Mouse (Mus musculus): ENCODE measurements around the gene Dchs2. TPM values are rescaled to one million over a fixed set of nuclear protein-coding genes. Genes with fewer than 3 reads are reported as not detected.

Dchs2 gene
- 0.11 and 0.15 TPM in 2 replicates for polyA plus RNA-seq (2016; fragmentation: Nextera tagmentation; extraction: Ambion mirVana)

DNA sequence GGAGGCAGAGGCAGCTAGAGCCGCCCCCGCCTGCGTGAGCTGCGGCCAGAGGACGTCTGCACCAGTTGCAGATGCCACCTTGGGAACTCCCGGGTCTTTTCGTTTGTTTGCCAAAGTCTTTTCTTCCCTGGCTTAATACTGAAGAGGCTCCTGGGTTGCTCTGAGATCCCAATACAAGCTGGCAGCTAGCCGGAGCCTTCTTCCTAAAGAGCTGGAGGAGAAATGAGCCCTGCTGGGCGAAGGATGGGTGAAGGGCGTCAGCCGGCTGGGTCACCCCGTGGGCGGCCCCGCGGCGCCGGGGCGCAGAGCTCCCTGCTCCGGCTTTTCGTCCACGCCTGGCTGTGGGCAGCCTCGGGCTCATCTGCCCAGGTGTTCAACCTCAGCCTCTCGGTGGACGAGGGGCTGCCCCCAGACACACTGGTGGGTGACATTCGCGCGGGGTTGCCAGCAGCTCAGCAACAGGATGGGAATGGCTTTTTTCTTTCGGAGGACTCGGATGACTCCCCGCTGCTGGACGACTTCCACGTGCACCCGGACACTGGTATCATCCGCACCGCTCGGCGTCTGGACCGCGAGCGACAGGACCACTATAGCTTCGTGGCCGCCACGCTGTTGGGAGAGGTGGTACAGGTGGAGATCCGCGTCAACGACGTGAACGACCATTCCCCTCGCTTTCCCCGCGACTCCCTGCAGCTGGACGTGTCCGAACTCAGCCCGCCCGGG lies at the start of gene Dchs2:
Gene Dchs2, plus strand, starts transcription at position 223 of the 723 bp plus-strand sequence.
- Histone ChIP-seq H3K4me3 (peak within 1 kb of the TSS; percentile 72), H3K36me3 (no peaks in the 10 kb centered on the region), H3K27ac (ENCODE audit: poor library complexity, severe bottlenecking) (no peak within 1 kb of the TSS), H3K4me2 (peak within 1 kb of the TSS; percentile 91), H3K4me1 (replicated peaks) (peaks cover 22% of the 10 kb centered on the region), H3K9ac (peak within 1 kb of the TSS; percentile 55), H3K9me3 (replicated peaks) (no peaks in the 10 kb centered on the region), H3K27me3 (replicated peaks) (peaks cover 73% of the 10 kb centered on the region)
- 1% methylated on average over 54 of the region's 55 CpGs for WGBS
- 0 out of 2 replicates have a peak, but pooled peaks have one; percentile 19 for ATAC-seq (ENCODE audit: insufficient number of reproducible peaks, low FRiP score)

- no peak for ATAC-seq (ENCODE audit: insufficient number of reproducible peaks, low FRiP score)
- Histone ChIP-seq H3K27ac (ENCODE audit: poor library complexity, severe bottlenecking) (no peak overlapping the region), H3K36me3 (no peaks in the 10 kb centered on the region), H3K9ac (0 out of 2 replicates have a peak overlapping the region, but pooled peaks have one; percentile 17), H3K27me3 (replicated peaks) (no peaks in the 10 kb centered on the region), H3K4me2 (peak overlapping the region; percentile 75), H3K4me3 (peak overlapping the region; percentile 36), H3K9me3 (replicated peaks) (no peaks in the 10 kb centered on the region), H3K4me1 (replicated peaks) (0 out of 2 replicates have a peak, but pooled peaks cover 3% of the 10 kb centered on the region)
- WGBS = 6% methylated on average over 11 of the region's 11 CpGs
Observed at GRCm38 (mm10) chr3:83080567-83081055, 47.1 kb upstream of the Dchs2 start.

DNA sequence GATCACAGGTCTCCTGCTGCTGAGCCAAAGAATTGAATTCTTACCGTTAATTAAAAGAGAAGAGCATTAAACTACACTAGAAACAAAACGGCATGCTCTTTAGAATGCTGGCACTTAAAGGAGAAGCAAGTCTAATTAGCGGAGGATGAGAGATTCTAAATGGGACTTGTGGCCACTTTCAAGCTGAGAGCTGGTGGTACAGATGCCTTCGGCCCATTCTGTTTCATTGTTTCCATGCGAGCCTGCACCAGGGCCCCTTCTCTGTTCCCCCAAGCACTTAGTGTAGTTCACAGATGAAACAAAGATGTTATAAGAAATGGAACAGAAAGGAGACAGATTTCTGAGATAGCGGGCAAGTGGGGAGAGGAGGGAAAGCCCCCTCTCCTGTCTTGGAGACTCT lies 30.2 kb upstream of the Dchs2 start:
- Histone ChIP-seq H3K9ac (no peak overlapping the region), H3K27ac (ENCODE audit: poor library complexity, severe bottlenecking) (no peak overlapping the region), H3K4me1 (replicated peaks) (0 out of 2 replicates have a peak, but pooled peaks cover 9% of the 10 kb centered on the region), H3K4me2 (no peak overlapping the region), H3K27me3 (replicated peaks) (0 out of 2 replicates have a peak, but pooled peaks cover 3% of the 10 kb centered on the region), H3K4me3 (no peak overlapping the region), H3K36me3 (no peaks in the 10 kb centered on the region), H3K9me3 (replicated peaks) (no peaks in the 10 kb centered on the region)
- 77% methylated on average over 6 of the region's 6 CpGs for WGBS
- no peak for ATAC-seq (ENCODE audit: insufficient number of reproducible peaks, low FRiP score)

GRCm38 (mm10) chr3:83098546-83099034 lies 29.2 kb upstream of the Dchs2 start:
- peak overlapping the region; percentile 63 for H3K4me2 ChIP-seq
- no peak overlapping the region for H3K27ac ChIP-seq (ENCODE audit: poor library complexity, severe bottlenecking)
- ATAC-seq (ENCODE audit: insufficient number of reproducible peaks, low FRiP score) = no peak
- H3K4me1 ChIP-seq (replicated peaks) = 0 out of 2 replicates have a peak, but pooled peaks cover 9% of the 10 kb centered on the region
- no peaks in the 10 kb centered on the region for H3K9me3 ChIP-seq (replicated peaks)
- WGBS = 24% methylated on average over 14 of the region's 14 CpGs
- H3K27me3 ChIP-seq (replicated peaks) = 0 out of 2 replicates have a peak, but pooled peaks cover 3% of the 10 kb centered on the region
- H3K4me3 ChIP-seq = peak overlapping the region; percentile 38
- H3K9ac ChIP-seq = peak overlapping the region; percentile 52; the same call in 1 of the 2 replicates
- H3K36me3 ChIP-seq = no peaks in the 10 kb centered on the region

DNA sequence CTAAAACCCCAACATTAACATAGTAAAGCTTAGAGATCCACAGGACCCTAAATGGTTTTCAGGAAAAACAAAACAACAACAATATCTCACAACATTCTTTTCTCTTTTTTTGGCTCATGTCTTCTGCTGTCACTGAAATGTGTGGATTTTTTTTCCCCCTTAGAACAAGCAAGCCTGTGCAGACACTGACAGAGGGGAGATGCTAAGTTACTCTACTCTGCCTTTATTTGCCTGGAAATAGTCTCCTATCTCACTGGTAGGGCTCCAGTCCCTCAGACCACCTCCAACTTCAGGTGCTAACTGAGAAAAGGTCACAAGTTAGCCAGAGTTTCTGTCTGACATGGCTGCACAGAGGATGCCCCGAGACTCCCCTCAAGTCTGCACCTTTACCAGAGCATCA lies 28.6 kb upstream of the Dchs2 start:
- Histone ChIP-seq H3K9me3 (replicated peaks) (no peaks in the 10 kb centered on the region), H3K27ac (ENCODE audit: poor library complexity, severe bottlenecking) (no peak overlapping the region), H3K4me3 (peak overlapping the region; percentile 38), H3K4me2 (peak overlapping the region; percentile 63), H3K4me1 (replicated peaks) (0 out of 2 replicates have a peak, but pooled peaks cover 9% of the 10 kb centered on the region), H3K9ac (peak overlapping the region; percentile 52; the same call in 1 of the 2 replicates), H3K36me3 (no peaks in the 10 kb centered on the region), H3K27me3 (replicated peaks) (0 out of 2 replicates have a peak, but pooled peaks cover 3% of the 10 kb centered on the region)
- no peak for ATAC-seq (ENCODE audit: insufficient number of reproducible peaks, low FRiP score)
- WGBS = 84% methylated on average over 1 of the region's 1 CpGs

GRCm38 (mm10) chr3:83099651-83100050 lies 28.1 kb upstream of the Dchs2 start:
- 75% methylated on average over 6 of the region's 6 CpGs for WGBS
- Histone ChIP-seq H3K4me1 (replicated peaks) (0 out of 2 replicates have a peak, but pooled peaks cover 9% of the 10 kb centered on the region), H3K27me3 (replicated peaks) (0 out of 2 replicates have a peak, but pooled peaks cover 3% of the 10 kb centered on the region), H3K36me3 (no peaks in the 10 kb centered on the region), H3K4me3 (no peak overlapping the region), H3K27ac (ENCODE audit: poor library complexity, severe bottlenecking) (no peak overlapping the region), H3K4me2 (no peak overlapping the region), H3K9ac (no peak overlapping the region), H3K9me3 (replicated peaks) (no peaks in the 10 kb centered on the region)
- no peak for ATAC-seq (ENCODE audit: insufficient number of reproducible peaks, low FRiP score)

- Histone ChIP-seq H3K27ac (ENCODE audit: poor library complexity, severe bottlenecking) (no peak overlapping the region), H3K4me3 (no peak overlapping the region), H3K27me3 (replicated peaks) (no peaks in the 10 kb centered on the region), H3K9ac (no peak overlapping the region), H3K9me3 (replicated peaks) (no peaks in the 10 kb centered on the region), H3K4me1 (replicated peaks) (0 out of 2 replicates have a peak, but pooled peaks cover 9% of the 10 kb centered on the region), H3K36me3 (no peaks in the 10 kb centered on the region), H3K4me2 (no peak overlapping the region)
- 85% methylated on average over 6 of the region's 6 CpGs for WGBS
- no peak for ATAC-seq (ENCODE audit: insufficient number of reproducible peaks, low FRiP score)
Observed at GRCm38 (mm10) chr3:83102286-83102685, 25.5 kb upstream of the Dchs2 start.

DNA sequence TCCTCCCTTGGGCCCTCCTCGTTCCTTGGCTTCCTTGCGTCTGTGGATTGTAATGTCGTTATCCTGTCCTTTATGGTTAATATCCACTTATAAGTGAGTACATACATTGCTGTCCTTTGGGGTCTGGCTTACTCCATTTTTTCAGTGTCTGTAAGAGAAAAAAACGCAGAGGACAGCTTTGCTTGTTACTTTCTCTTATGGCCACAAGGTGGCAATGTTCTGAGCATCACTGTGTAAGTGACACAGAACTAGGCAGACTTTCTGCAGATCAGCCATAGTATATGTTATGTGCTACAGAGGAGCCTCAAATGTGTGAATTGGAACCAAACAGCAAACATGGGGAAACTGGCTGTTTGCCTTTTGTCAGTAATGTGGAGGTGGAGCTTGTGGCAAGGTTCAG lies 17.6 kb upstream of the Dchs2 start:
- H3K27me3 ChIP-seq (replicated peaks) = peaks cover 10% of the 10 kb centered on the region
- H3K4me2 ChIP-seq = no peak overlapping the region
- H3K4me1 ChIP-seq (replicated peaks) = peaks cover 3% of the 10 kb centered on the region; the same call in 1 of the 2 replicates
- no peak overlapping the region for H3K9ac ChIP-seq
- H3K4me3 ChIP-seq = no peak overlapping the region
- no peak overlapping the region for H3K27ac ChIP-seq (ENCODE audit: poor library complexity, severe bottlenecking)
- H3K36me3 ChIP-seq = no peaks in the 10 kb centered on the region
- no peaks in the 10 kb centered on the region for H3K9me3 ChIP-seq (replicated peaks)
- WGBS = 28% methylated on average over 4 of the region's 4 CpGs
- no peak for ATAC-seq (ENCODE audit: insufficient number of reproducible peaks, low FRiP score)

- no peaks in the 10 kb centered on the region for H3K36me3 ChIP-seq
- peaks cover 3% of the 10 kb centered on the region; the same call in 1 of the 2 replicates for H3K4me1 ChIP-seq (replicated peaks)
- ATAC-seq (ENCODE audit: insufficient number of reproducible peaks, low FRiP score) = no peak
- no peak overlapping the region for H3K4me3 ChIP-seq
- 69% methylated on average over 7 of the region's 7 CpGs for WGBS
- H3K9me3 ChIP-seq (replicated peaks) = no peaks in the 10 kb centered on the region
- H3K27ac ChIP-seq (ENCODE audit: poor library complexity, severe bottlenecking) = no peak overlapping the region
- H3K27me3 ChIP-seq (replicated peaks) = peaks cover 10% of the 10 kb centered on the region
- H3K9ac ChIP-seq = no peak overlapping the region
- H3K4me2 ChIP-seq = no peak overlapping the region
Observed at GRCm38 (mm10) chr3:83111485-83112261, 16.1 kb upstream of the Dchs2 start.

DNA sequence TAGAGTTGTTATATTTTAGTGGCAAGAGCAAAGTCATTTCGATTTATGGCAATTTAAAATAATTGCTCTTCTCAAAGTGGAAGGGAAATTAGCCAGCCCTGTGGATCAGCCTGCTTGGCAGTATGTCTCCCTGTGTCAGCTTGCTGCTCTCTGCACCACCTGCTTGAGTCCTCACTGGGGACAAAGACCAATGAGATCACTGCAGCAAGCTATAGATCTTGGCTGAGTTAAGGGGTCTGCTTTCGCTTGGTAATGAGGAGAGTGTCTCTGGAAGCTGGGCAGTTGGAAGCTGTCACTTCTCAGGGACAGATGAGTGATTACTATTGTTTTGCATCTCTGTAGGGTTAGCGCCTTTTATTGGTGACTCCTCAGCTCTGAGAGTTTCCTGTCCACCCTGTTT lies 14.9 kb upstream of the Dchs2 start:
- Histone ChIP-seq H3K4me3 (no peak overlapping the region), H3K9ac (no peak overlapping the region), H3K27me3 (replicated peaks) (peaks cover 10% of the 10 kb centered on the region), H3K4me1 (replicated peaks) (peaks cover 3% of the 10 kb centered on the region; the same call in 1 of the 2 replicates), H3K4me2 (no peak overlapping the region), H3K9me3 (replicated peaks) (no peaks in the 10 kb centered on the region), H3K27ac (ENCODE audit: poor library complexity, severe bottlenecking) (no peak overlapping the region), H3K36me3 (no peaks in the 10 kb centered on the region)
- 42% methylated on average over 3 of the region's 3 CpGs for WGBS
- no peak for ATAC-seq (ENCODE audit: insufficient number of reproducible peaks, low FRiP score)

Data from heart, embryonic 12.5 days (tissue).